Mouse (Mus musculus): Measurements from ENCODE around the gene Lrrc19. TPM values are rescaled to one million over a fixed set of nuclear protein-coding genes. Genes with fewer than 3 reads are reported as not detected.
"Not testable (repeated sequence)": the region's sequence is repeated elsewhere in the genome, so short reads cannot be mapped to it uniquely, and the experiment has no call there.

Lrrc19 gene
- not detected in 2 replicates for polyA plus RNA-seq (2012; rRNA removed)

- TF ChIP-seq CTCF (IDR thresholded peaks at IDR 0.05; ENCODE audit: control insufficient read depth, insufficient read depth, insufficient replicate concordance, low read depth, low read length) (no peak), POLR2A (IDR thresholded peaks at IDR 0.05; ENCODE audit: control insufficient read depth, low read depth, low read length) (no peak)
- no peaks in the 10 kb centered on the region for H3K4me1 ChIP-seq (ENCODE audit: control insufficient read depth, insufficient read depth, low read length)
- no peak within 1 kb of the TSS for H3K4me3 ChIP-seq (ENCODE audit: control insufficient read depth, low read depth, low read length)
- H3K27ac ChIP-seq (ENCODE audit: control insufficient read depth, insufficient read depth, low read depth, low read length), result no peak within 1 kb of the TSS
- H3K36me3 ChIP-seq (ENCODE audit: control insufficient read depth, insufficient read depth, low read length), result no peaks in the 10 kb centered on the region; the same call in 1 of the 2 replicates
- H3K27me3 ChIP-seq (ENCODE audit: control insufficient read depth, insufficient read depth, low read length), result no peaks in the 10 kb centered on the region
These were observed at the start of gene Lrrc19 for GRCm38 (mm10) chr4:94649920-94650319. Gene Lrrc19 (minus strand): TSS chr4:94650144.

GRCm38 (mm10) chr4:94696368-94696767 lies 46.4 kb upstream of the Lrrc19 start:
- no peak for TF ChIP-seq CTCF (IDR thresholded peaks at IDR 0.05; ENCODE audit: control insufficient read depth, insufficient read depth, insufficient replicate concordance, low read depth, low read length)
- TF ChIP-seq POLR2A (IDR thresholded peaks at IDR 0.05; ENCODE audit: control insufficient read depth, low read depth, low read length), result no peak

GRCm38 (mm10) chr4:94692175-94692574 lies 42.2 kb upstream of the Lrrc19 start:
- H3K27me3 ChIP-seq (ENCODE audit: control insufficient read depth, insufficient read depth, low read length), result no peaks in the 10 kb centered on the region
- H3K4me3 ChIP-seq (ENCODE audit: control insufficient read depth, low read depth, low read length), result no peak overlapping the region
- peaks cover 2% of the 10 kb centered on the region for H3K36me3 ChIP-seq (ENCODE audit: control insufficient read depth, insufficient read depth, low read length)
- no peak overlapping the region for H3K27ac ChIP-seq (ENCODE audit: control insufficient read depth, insufficient read depth, low read depth, low read length)
- no peaks in the 10 kb centered on the region for H3K4me1 ChIP-seq (ENCODE audit: control insufficient read depth, insufficient read depth, low read length)
- no peak for TF ChIP-seq POLR2A (IDR thresholded peaks at IDR 0.05; ENCODE audit: control insufficient read depth, low read depth, low read length)
- no peak for TF ChIP-seq CTCF (IDR thresholded peaks at IDR 0.05; ENCODE audit: control insufficient read depth, insufficient read depth, insufficient replicate concordance, low read depth, low read length)

More at GRCm38 (mm10) chr4:94696368-94696767, 46.4 kb upstream of the Lrrc19 start:
- no peak overlapping the region for H3K4me3 ChIP-seq (ENCODE audit: control insufficient read depth, low read depth, low read length)
- H3K36me3 ChIP-seq (ENCODE audit: control insufficient read depth, insufficient read depth, low read length), result no peaks in the 10 kb centered on the region; the same call in 1 of the 2 replicates
- no peaks in the 10 kb centered on the region for H3K4me1 ChIP-seq (ENCODE audit: control insufficient read depth, insufficient read depth, low read length)
- no peak overlapping the region for H3K27ac ChIP-seq (ENCODE audit: control insufficient read depth, insufficient read depth, low read depth, low read length)
- H3K27me3 ChIP-seq (ENCODE audit: control insufficient read depth, insufficient read depth, low read length), result no peaks in the 10 kb centered on the region

- Histone ChIP-seq H3K4me3 (ENCODE audit: control insufficient read depth, low read depth, low read length) (no peak overlapping the region), H3K27ac (ENCODE audit: control insufficient read depth, insufficient read depth, low read depth, low read length) (no peak overlapping the region), H3K36me3 (ENCODE audit: control insufficient read depth, insufficient read depth, low read length) (peaks cover 2% of the 10 kb centered on the region), H3K4me1 (ENCODE audit: control insufficient read depth, insufficient read depth, low read length) (no peaks in the 10 kb centered on the region), H3K27me3 (ENCODE audit: control insufficient read depth, insufficient read depth, low read length) (no peaks in the 10 kb centered on the region)
- no peak for TF ChIP-seq POLR2A (IDR thresholded peaks at IDR 0.05; ENCODE audit: control insufficient read depth, low read depth, low read length)
- TF ChIP-seq CTCF (IDR thresholded peaks at IDR 0.05; ENCODE audit: control insufficient read depth, insufficient read depth, insufficient replicate concordance, low read depth, low read length), result no peak
These were observed 41.1 kb upstream of the Lrrc19 start for GRCm38 (mm10) chr4:94691078-94691477.

- not testable (repeated sequence) for H3K27ac ChIP-seq (ENCODE audit: control insufficient read depth, insufficient read depth, low read depth, low read length); H3K27me3 ChIP-seq (ENCODE audit: control insufficient read depth, insufficient read depth, low read length); H3K4me1 ChIP-seq (ENCODE audit: control insufficient read depth, insufficient read depth, low read length); H3K36me3 ChIP-seq (ENCODE audit: control insufficient read depth, insufficient read depth, low read length); H3K4me3 ChIP-seq (ENCODE audit: control insufficient read depth, low read depth, low read length)
These were observed 39.9 kb upstream of the Lrrc19 start for GRCm38 (mm10) chr4:94689804-94690203.

- H3K4me3 ChIP-seq (ENCODE audit: control insufficient read depth, low read depth, low read length), result no peak overlapping the region
- peaks cover 3% of the 10 kb centered on the region; the same call in 1 of the 2 replicates for H3K36me3 ChIP-seq (ENCODE audit: control insufficient read depth, insufficient read depth, low read length)
- no peaks in the 10 kb centered on the region for H3K4me1 ChIP-seq (ENCODE audit: control insufficient read depth, insufficient read depth, low read length)
- H3K27ac ChIP-seq (ENCODE audit: control insufficient read depth, insufficient read depth, low read depth, low read length), result no peak overlapping the region
- H3K27me3 ChIP-seq (ENCODE audit: control insufficient read depth, insufficient read depth, low read length), result no peaks in the 10 kb centered on the region
- TF ChIP-seq POLR2A (IDR thresholded peaks at IDR 0.05; ENCODE audit: control insufficient read depth, low read depth, low read length) (no peak), CTCF (IDR thresholded peaks at IDR 0.05; ENCODE audit: control insufficient read depth, insufficient read depth, insufficient replicate concordance, low read depth, low read length) (no peak)
These were observed 33.4 kb upstream of the Lrrc19 start for GRCm38 (mm10) chr4:94683305-94683704.

- H3K27me3 ChIP-seq (ENCODE audit: control insufficient read depth, insufficient read depth, low read length), result no peaks in the 10 kb centered on the region
- H3K27ac ChIP-seq (ENCODE audit: control insufficient read depth, insufficient read depth, low read depth, low read length), result no peak overlapping the region
- H3K36me3 ChIP-seq (ENCODE audit: control insufficient read depth, insufficient read depth, low read length), result peaks cover 1% of the 10 kb centered on the region; the same call in 1 of the 2 replicates
- no peaks in the 10 kb centered on the region for H3K4me1 ChIP-seq (ENCODE audit: control insufficient read depth, insufficient read depth, low read length)
- TF ChIP-seq POLR2A (IDR thresholded peaks at IDR 0.05; ENCODE audit: control insufficient read depth, low read depth, low read length) (no peak), CTCF (IDR thresholded peaks at IDR 0.05; ENCODE audit: control insufficient read depth, insufficient read depth, insufficient replicate concordance, low read depth, low read length) (no peak)
- no peak overlapping the region for H3K4me3 ChIP-seq (ENCODE audit: control insufficient read depth, low read depth, low read length)
These were observed 32.1 kb upstream of the Lrrc19 start for GRCm38 (mm10) chr4:94682029-94682428.

- Histone ChIP-seq H3K27me3 (ENCODE audit: control insufficient read depth, insufficient read depth, low read length) (no peaks in the 10 kb centered on the region), H3K27ac (ENCODE audit: control insufficient read depth, insufficient read depth, low read depth, low read length) (no peak overlapping the region), H3K4me3 (ENCODE audit: control insufficient read depth, low read depth, low read length) (no peak overlapping the region), H3K36me3 (ENCODE audit: control insufficient read depth, insufficient read depth, low read length) (peaks cover 1% of the 10 kb centered on the region; the same call in 1 of the 2 replicates), H3K4me1 (ENCODE audit: control insufficient read depth, insufficient read depth, low read length) (no peaks in the 10 kb centered on the region)
- TF ChIP-seq CTCF (IDR thresholded peaks at IDR 0.05; ENCODE audit: control insufficient read depth, insufficient read depth, insufficient replicate concordance, low read depth, low read length), result no peak
- no peak for TF ChIP-seq POLR2A (IDR thresholded peaks at IDR 0.05; ENCODE audit: control insufficient read depth, low read depth, low read length)
These were observed 31.2 kb upstream of the Lrrc19 start for GRCm38 (mm10) chr4:94681181-94681580.

Measured in testis, adult 2 months (tissue).